Mouse (Mus musculus) embryo, embryonic 9.5 days (tissue): Measurements from ENCODE around the gene Bud13.

Experiments used
- DNase-seq: peaks from one replicate; pipeline ENCODE4 v3.0.0-alpha.2; 2017; ENCODE audit errors: extremely low spot score

Gene Bud13

GRCm38 (mm10) chr9:46282631-46283436 is at the start of gene Bud13:
TSS of gene Bud13 (plus strand) at chr9:46283008.
- DNase-seq, result peak; percentile 94

GRCm38 (mm10) chr9:46235196-46235595 is 47.6 kb upstream of the Bud13 start:
- DNase-seq, result no peak

DNA sequence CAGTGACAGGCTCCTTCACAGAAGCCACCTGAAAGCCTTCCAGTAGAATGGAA is 47.4 kb upstream of the Bud13 start, which contains the start of gene Apoc3:
TSS of gene Apoc3 (minus strand) at position 41 of the 53 bp plus-strand sequence.
- no peak for DNase-seq

- DNase-seq, result no peak
Observed at GRCm38 (mm10) chr9:46235649-46236048, 47.2 kb upstream of the Bud13 start.

- DNase-seq, result no peak
Observed at GRCm38 (mm10) chr9:46238850-46239249, 44.0 kb upstream of the Bud13 start.

DNA sequence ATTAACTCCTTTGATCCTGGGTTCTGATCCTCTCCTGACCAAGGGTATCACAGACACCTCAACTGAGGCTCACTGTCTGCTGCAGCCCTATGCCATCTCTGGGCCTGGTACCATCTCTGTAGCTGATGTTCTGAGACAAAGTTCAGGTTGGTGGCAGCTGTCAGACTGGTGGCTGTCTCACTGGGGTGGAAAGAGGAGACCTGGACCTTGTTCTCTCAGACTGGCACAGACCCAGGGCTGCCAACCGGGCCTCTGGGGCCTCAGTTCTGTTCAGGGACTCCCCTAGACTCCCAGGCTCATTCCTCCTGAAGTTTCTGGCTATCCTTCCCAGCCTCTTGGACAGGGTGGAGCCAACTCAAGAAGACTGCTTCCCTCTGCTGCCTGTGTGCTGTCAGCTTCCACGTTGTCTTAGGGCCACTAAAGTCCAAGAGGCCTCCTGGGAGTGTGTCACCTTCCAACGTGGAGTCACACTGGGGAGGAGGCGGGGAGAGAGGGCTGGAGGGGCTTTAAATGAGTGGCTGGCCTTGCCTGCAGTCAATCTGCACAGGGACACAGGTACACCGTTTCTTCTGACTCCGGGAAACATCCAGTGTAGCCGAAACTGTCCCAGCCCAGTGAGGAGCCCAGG is 42.2 kb upstream of the Bud13 start, which contains the start of gene Apoa4:
TSS of gene Apoa4 (plus strand) at position 171 of the 628 bp plus-strand sequence.
- DNase-seq, result no peak

DNA sequence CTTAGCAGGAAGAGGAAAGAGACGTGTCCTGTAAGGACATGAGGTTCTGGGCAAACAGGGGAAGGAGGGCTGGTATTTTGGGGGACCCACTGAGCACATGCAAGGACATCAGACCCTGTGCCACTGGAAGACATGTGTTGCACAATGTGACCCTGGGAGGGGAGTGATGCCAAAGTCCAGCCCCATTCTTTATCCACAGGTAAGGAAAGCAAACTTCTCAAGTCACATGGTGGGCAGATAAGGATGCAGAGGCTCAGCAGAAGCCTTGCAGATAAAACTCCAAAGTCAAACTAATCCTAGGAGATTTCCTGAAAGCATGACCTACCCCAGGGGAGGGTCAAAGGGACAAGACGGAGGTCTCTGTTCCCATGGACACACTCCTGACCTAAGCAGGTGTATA is 41.0 kb upstream of the Bud13 start:
- DNase-seq, result no peak

GRCm38 (mm10) chr9:46243122-46243521 is 39.7 kb upstream of the Bud13 start:
- no peak for DNase-seq

DNA sequence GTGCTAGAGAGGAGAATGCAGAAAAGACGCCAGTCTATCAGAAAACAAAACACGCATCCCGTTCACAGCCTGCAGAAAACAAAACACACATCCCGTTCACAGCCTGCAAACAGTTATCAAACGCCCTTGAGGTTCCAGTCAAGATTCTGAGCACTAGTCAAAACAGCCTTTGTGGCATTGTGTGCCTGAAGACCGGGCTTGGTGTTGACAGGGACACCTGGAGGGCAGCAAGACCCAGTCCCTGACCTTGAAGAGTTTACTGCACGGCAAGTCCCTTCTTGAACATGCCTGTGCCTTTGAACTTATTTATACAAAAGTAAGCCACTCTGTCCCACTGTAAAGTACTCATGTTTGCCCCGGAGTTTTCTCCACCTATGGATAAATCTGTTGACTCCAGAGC is 39.2 kb upstream of the Bud13 start:
- DNase-seq, result no peak

- peak; percentile 80 for DNase-seq
Observed at GRCm38 (mm10) chr9:46246752-46247324, 36.0 kb upstream of the Bud13 start.

DNA sequence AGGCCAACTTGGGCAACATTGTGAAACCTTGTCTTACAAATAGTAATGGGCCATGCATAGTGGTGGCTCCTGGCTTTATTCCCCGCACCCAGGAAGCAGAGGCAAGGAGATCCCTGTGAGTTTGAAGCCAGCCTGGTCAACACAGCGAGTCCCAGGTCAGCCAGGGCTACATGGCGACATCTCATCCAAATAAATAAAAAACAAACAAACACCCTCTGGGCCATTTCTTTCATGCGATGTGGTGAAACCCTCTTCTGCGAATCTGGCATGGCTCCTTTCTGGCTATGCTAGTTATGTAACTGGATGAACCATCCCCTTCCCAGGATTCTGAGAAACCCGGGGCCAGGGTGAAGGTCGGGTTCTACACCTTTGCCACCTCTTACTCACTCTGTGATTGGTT is 26.6 kb upstream of the Bud13 start:
- DNase-seq, result no peak

DNA sequence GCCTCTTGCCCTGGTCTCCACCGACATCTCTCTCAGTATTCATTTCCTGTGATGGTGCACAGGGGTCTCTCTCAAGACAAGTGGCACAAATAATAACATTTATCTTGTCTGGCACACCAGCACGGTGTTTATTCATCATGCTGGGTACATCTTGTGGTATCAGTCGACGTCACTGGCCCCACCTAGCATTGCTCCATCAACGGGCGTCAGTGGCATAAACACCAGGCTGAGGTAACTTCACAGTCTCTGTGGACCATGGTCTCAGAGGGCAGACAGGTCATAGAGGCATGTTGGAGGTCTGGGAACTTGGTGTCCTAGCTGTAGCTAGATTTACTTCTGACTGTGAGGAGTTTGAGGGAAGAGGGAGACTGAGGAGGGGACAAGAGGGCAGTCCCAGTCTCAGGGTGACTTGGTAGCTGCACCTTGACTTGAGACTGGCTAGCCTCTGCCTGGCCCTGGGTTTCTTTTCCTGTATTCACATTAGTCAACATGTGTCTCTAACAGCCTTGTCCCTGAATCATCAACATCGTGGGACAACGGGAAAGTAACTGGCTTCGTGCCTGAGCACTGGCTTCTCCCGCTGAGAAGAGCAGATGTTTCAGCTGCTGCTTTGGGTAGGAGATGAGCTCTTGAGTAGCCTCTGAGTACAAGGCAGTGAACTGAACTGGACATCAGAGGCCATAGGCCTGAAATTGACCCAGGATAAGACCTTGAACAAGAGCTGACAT is 26.0 kb upstream of the Bud13 start:
- DNase-seq, result no peak

DNA sequence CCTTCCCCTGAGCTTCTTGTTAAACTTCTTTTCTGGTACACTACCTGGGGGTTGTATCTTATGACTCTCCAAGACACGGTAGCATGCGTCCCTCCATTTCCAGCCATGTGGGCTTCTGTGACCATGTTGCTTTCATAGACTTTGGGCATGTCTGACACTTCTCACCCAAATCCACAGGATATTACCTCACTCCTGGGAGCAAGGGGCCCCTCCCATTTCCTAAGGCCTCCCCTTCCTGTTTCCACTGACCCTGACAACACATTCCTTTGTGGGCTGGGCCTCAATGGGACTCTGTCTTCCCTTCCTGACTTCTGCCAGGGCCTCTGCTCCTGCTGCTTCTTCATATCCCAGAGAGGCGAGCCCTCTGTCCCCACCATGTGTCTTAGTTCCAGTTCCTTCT is 25.3 kb upstream of the Bud13 start:
- DNase-seq, result no peak

- DNase-seq, result no peak
Observed at GRCm38 (mm10) chr9:46259111-46259510, 23.7 kb upstream of the Bud13 start.

DNA sequence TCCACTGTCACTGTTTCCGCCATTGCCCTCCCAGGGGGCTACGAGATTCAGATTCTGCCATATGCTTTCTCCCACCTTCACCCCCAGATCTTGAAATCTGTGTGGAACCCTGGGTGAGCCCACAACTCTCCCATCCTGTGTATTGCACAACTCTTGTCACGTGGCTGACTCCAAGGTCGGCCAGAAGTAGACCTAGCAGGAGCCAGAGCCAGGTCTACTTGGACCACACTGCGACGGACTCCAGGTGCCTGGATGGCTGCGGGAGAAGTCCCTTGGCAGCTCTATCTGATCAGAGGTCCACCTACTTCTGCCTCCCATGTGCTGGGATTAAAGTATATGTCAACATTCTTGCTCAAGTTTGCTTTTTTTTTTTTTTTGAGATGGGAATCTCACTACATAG is 21.7 kb upstream of the Bud13 start:
- no peak for DNase-seq

DNA sequence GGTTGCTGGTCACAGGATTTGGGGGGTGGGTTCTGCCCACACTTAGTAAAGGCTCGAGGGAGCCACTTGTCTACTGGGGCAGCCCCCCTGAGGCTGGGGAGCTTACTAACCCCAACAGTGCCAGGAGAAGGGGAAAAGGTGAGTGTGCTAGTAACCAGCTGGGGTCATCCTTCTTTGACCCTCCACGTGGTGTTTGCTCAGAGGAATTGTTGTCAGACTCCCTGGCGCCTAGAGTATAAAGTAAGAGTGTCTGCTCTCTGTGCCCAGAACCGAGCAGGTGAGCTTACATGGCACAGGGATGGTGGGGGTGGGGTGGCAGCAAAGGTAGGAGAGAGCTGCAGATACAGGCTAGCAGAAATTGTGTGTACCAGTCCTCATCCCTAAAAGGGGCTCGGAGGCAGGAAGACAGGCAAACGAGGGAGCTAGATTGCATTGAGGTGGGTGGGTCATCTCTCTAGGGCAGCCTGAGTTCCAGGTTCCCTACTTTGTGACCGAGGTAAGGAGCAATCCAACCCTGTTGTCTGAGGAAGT is 14.4 kb upstream of the Bud13 start, which contains the start of gene Apoa5:
TSS of gene Apoa5 (plus strand) at position 291 of the 531 bp plus-strand sequence.
- no peak for DNase-seq

DNA sequence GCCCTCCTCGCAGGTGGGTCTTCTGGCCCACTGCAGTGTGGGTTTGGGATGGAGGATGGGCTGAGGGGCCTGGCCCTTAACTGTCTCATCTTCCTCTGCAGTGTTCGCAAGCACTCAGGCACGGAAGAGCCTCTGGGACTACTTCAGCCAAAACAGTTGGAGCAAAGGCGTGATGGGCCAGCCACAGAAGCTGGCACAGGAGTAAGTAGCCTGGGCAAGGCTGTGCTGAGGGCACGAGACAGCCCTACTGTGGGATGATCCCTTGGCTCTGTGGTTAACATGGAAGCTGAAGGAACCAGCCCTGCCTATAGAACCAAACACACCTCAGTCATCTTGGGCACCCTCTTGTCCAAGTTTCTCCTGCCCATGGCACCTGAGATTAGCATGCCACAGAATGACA is 13.7 kb upstream of the Bud13 start:
- DNase-seq, result no peak

DNA sequence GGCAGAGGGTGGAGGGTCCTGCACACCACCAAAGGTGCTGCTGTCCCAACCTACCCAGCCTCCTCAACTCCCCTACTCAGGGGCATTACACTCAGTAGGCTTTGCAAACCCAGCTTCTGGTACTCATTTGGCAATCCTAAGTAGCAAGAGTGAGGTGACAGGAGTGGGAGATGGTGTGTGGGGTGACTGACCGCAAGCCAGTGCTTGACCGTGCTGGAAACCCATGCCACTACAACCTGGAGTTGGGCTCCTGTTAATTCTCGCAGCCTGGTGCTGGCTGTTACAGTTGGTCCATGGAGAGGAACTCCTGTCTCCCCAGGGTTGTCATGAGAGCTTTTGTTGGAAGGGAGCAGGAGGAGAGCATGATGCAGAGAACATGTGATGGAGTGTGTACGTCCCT is 12.0 kb upstream of the Bud13 start:
- DNase-seq, result no peak

GRCm38 (mm10) chr9:46272070-46272469 is 10.7 kb upstream of the Bud13 start:
- no peak for DNase-seq

GRCm38 (mm10) chr9:46272677-46273454 is 9.9 kb upstream of the Bud13 start, which contains the start of gene Zpr1:
TSS of gene Zpr1 (plus strand) at chr9:46273064.
- peak; percentile 89 for DNase-seq

GRCm38 (mm10) chr9:46274494-46274893 is 8.3 kb upstream of the Bud13 start:
- no peak for DNase-seq

- DNase-seq, result no peak
Observed at GRCm38 (mm10) chr9:46298381-46298780, 15.6 kb downstream of the Bud13 start.
